In genomic region chr6:89337574-89337973, GRCm38 (mm10) we compare ENCODE assay signal across 20 mouse cellular contexts. TPM values are rescaled to one million over a fixed set of nuclear protein-coding genes. Genes with fewer than 3 reads are reported as not detected.
DNase-seq lines count a peak whose midpoint lies in the region; ATAC-seq and TF ChIP-seq lines count a peak whose summit lies in the region.
"Had no signal": no experiment of that assay in that cellular context is flagged by ENCODE, and none has a peak within 500 bp of the region (broad histone marks: within the 10 kb centered on the region; RNA-seq: fewer than 3 reads in every experiment).

No protein-coding gene starts in this region.

- no peak overlapping the region for H3K27ac ChIP-seq in hindbrain, postnatal 0 days
- H3K27ac ChIP-seq: heart, embryonic 13.5 days; hindbrain, embryonic 10.5 days; liver, embryonic 12.5 days; macrophage; midbrain, embryonic 13.5 days had no signal

- no peak for ATAC-seq in hindbrain, postnatal 0 days
- ATAC-seq: forebrain, postnatal 0 days; liver, embryonic 12.5 days; midbrain, embryonic 13.5 days had no signal

- intact Hi-C loops in heart, postnatal 14 days (cut with DNase I) = loop anchor here (10.0 kb wide), 1 partner anchor 297 kb away; no protein-coding TSS in a partner anchor
- intact Hi-C loops in heart, postnatal 10 days (cut with DNase I) = loop anchor here (5.0 kb wide), 1 partner anchor 95 kb away; no protein-coding TSS in a partner anchor

- WGBS in hindbrain, postnatal 0 days = 63% methylated on average over 9 of the region's 9 CpGs

- DNase-seq in adrenal gland, adult 2 months = peak; percentile 77
- DNase-seq in adrenal gland, adult 18-20 months (ENCODE audit: low spot score in 2 of 2) = no peak
- DNase-seq in heart, postnatal 14 days = peak; percentile 27 to 42
- no peak for DNase-seq in heart, postnatal 10 days
- peak; percentile 13 for DNase-seq in A20 (ENCODE audit: low read depth, low spot score)
- DNase-seq in adrenal gland, postnatal 36 days = peak; percentile 66 to 67
- no peak for DNase-seq in testis, postnatal 14 days (ENCODE audit: low spot score)
- DNase-seq in hindbrain, postnatal 0 days (ENCODE audit: low spot score) = no peak
- DNase-seq: cerebellum, adult 9-11 months; forebrain, postnatal 0 days; gastrocnemius, postnatal 25 days; kidney, adult 8-10 months; lung, embryonic 14.5 days; thymus, adult 18-20 months had no signal

- no peak overlapping the region for H3K4me2 ChIP-seq in hindbrain, postnatal 0 days (ENCODE audit: low read depth, low read length)
- H3K4me2 ChIP-seq: heart, embryonic 13.5 days; liver, embryonic 12.5 days; lung, embryonic 14.5 days; midbrain, embryonic 13.5 days had no signal

- peaks cover 4% of the 10 kb centered on the region; the same call in 1 of the 2 replicates for H3K4me1 ChIP-seq in hindbrain, postnatal 0 days (ENCODE audit: insufficient read depth, low read length)

- no peaks in the 10 kb centered on the region for H3K27me3 ChIP-seq in hindbrain, postnatal 0 days (ENCODE audit: insufficient read depth, low read length)
- H3K27me3 ChIP-seq: heart, embryonic 13.5 days; liver, embryonic 12.5 days; midbrain, embryonic 13.5 days had no signal

- H3K9me3 ChIP-seq in hindbrain, postnatal 0 days (ENCODE audit: low read length) = no peaks in the 10 kb centered on the region
- H3K9me3 ChIP-seq: heart, embryonic 13.5 days; hindbrain, embryonic 10.5 days; liver, embryonic 12.5 days; midbrain, embryonic 13.5 days had no signal

- no peak overlapping the region for H3K4me3 ChIP-seq in hindbrain, postnatal 0 days (ENCODE audit: low read length)
- H3K4me3 ChIP-seq: erythroblast, embryonic 14.5 days; heart, embryonic 13.5 days; hindbrain, embryonic 10.5 days; liver, embryonic 12.5 days; midbrain, embryonic 13.5 days had no signal

- no peak overlapping the region for H3K9ac ChIP-seq in hindbrain, postnatal 0 days (replicated peaks; ENCODE audit: low read length)
- H3K9ac ChIP-seq: forebrain, postnatal 0 days; heart, embryonic 13.5 days; liver, embryonic 12.5 days; lung, embryonic 14.5 days; midbrain, embryonic 13.5 days had no signal

- H3K36me3 ChIP-seq in hindbrain, postnatal 0 days (ENCODE audit: insufficient read depth, low read length) = peaks cover 65% of the 10 kb centered on the region

- TF ChIP-seq CTCF in hindbrain, postnatal 0 days (IDR thresholded peaks at IDR 0.05; ENCODE audit: low read depth) = no peak

RNA-seq across cellular contexts. Expression of gene Plxna1, which starts 24.8 kb away (rescaled TPM):
- 100 to 1,000 TPM in 1 of 2 experiments, 10 to 100 TPM in 1; 56.1 to 127 TPM for total RNA-seq in adrenal gland, adult 2 months (2021)
- 71.8 and 101 TPM in 2 replicates for polyA plus RNA-seq in adrenal gland, adult 2 months (2012; rRNA removed)
- total RNA-seq in adrenal gland, adult 18-20 months (2021) = 10 to 100 TPM; 41.0 to 84.6 TPM
- 10 to 100 TPM; 26.2 to 32.6 TPM for total RNA-seq in heart, postnatal 14 days (2021)
- 10 to 100 TPM; 39.3 to 48.5 TPM for total RNA-seq in heart, postnatal 10 days (2021)
- total RNA-seq in adrenal gland, postnatal 36 days (2021) = 10 to 100 TPM; 55.0 to 98.6 TPM
- 135 and 145 TPM in 2 replicates for total RNA-seq in hindbrain, postnatal 0 days (2014; rRNA removed)
- polyA plus RNA-seq in hindbrain, postnatal 0 days (2015; fragmentation: Nextera tagmentation; extraction: Ambion mirVana) = 25.3 and 30.6 TPM in 2 replicates

Comparison
In these comparisons a context has a peak if more than half of its experiments do, and no peak if none do; other contexts are left out.
1. DNase-seq: peak in adrenal gland, adult 2 months (single experiment), heart, postnatal 14 days (2 of 2), A20 (single experiment) and adrenal gland, postnatal 36 days (2 of 2); none in adrenal gland, adult 18-20 months (0 of 2), heart, postnatal 10 days (0 of 2), testis, postnatal 14 days (single experiment) and hindbrain, postnatal 0 days (single experiment).